Mouse (Mus musculus) heart, embryonic 13.5 days (tissue): ENCODE data around the gene Gprc5d. TPM values are rescaled to one million over a fixed set of nuclear protein-coding genes. Genes with fewer than 3 reads are reported as not detected.

ENCODE experiments used
- ATAC-seq: fragments of 200-750 bp; cut with Nextera tagmentation; 2 replicates; pipeline ENCODE4 v1.8.0; 2017; ENCODE audit warnings: moderate TSS enrichment; ENCODE audit not compliant: insufficient number of reproducible peaks, low FRiP score, low TSS enrichment; ENCODE audit errors: extremely low read depth
- H3K27ac ChIP-seq: fragments of 300-500 bp; sonication (generic); replicated peaks from 2 replicates; pipeline ENCODE4 v1.5.1; 2015; ENCODE audit warnings: moderate library complexity, mild to moderate bottlenecking, inconsistent platforms
- H3K27me3 ChIP-seq: fragments of 300-500 bp; sonication (generic); replicated peaks from 2 replicates; pipeline ENCODE4 v1.6.1; 2015; ENCODE audit warnings: mild to moderate bottlenecking, inconsistent platforms
- H3K36me3 ChIP-seq: fragments of 300-500 bp; sonication (generic); 2 replicates; pipeline ENCODE4 v1.6.1; 2015; ENCODE audit warnings: mild to moderate bottlenecking, inconsistent platforms
- H3K4me1 ChIP-seq: fragments of 300-500 bp; sonication (generic); 2 replicates; pipeline ENCODE4 v1.6.1; 2015; ENCODE audit warnings: inconsistent platforms
- H3K4me2 ChIP-seq: fragments of 300-500 bp; sonication (generic); 2 replicates; pipeline ENCODE4 v1.6.1; 2015; ENCODE audit warnings: inconsistent platforms, mild to moderate bottlenecking, moderate library complexity
- H3K4me3 ChIP-seq: fragments of 300-500 bp; sonication (generic); 2 replicates; pipeline ENCODE4 v1.5.1; 2015; ENCODE audit warnings: moderate library complexity, mild to moderate bottlenecking, inconsistent platforms
- H3K9ac ChIP-seq: fragments of 300-500 bp; sonication (generic); 2 replicates; pipeline ENCODE4 v1.6.1; 2015; ENCODE audit warnings: inconsistent platforms, mild to moderate bottlenecking, moderate library complexity
- H3K9me3 ChIP-seq: fragments of 300-500 bp; sonication (generic); 2 replicates; pipeline ENCODE4 v1.6.1; 2016; ENCODE audit warnings: inconsistent platforms
- WGBS: fragments of 180-500 bp; shearing (Covaris S2); methylation state at CpG from one replicate; pipeline ENCODE4 v1.1.7; 2015; ENCODE audit warnings: mixed read lengths; 5-methylcytosine and 5-hydroxymethylcytosine counted together
- polyA plus RNA-seq: library from polyadenylated mRNA; unstranded; fragments of >200 nt; fragmentation: Nextera tagmentation; extraction: Ambion mirVana; gene quantifications from 2 replicates; pipeline ENCODE4 v1.2.1, GENCODE M21; 2015

The Gprc5d gene
- polyA plus RNA-seq, result not detected in 2 replicates

GRCm38 (mm10) chr6:135118183-135118582 is at the start of gene Gprc5d:
Gene Gprc5d (minus strand): TSS chr6:135118283.
- H3K9ac ChIP-seq, result no peak within 1 kb of the TSS
- H3K4me3 ChIP-seq, result no peak within 1 kb of the TSS
- H3K27me3 ChIP-seq, result no peaks in the 10 kb centered on the region; the same call in 1 of the 2 replicates
- H3K9me3 ChIP-seq, result no peaks in the 10 kb centered on the region
- no peaks in the 10 kb centered on the region for H3K36me3 ChIP-seq
- no peak for ATAC-seq
- H3K27ac ChIP-seq, result no peak within 1 kb of the TSS
- H3K4me1 ChIP-seq, result no peaks in the 10 kb centered on the region
- WGBS, result 81% methylated on average over 5 of the region's 5 CpGs
- no peak within 1 kb of the TSS for H3K4me2 ChIP-seq

GRCm38 (mm10) chr6:135166712-135167111 is 48.6 kb upstream of the Gprc5d start:
- no peaks in the 10 kb centered on the region for H3K27me3 ChIP-seq
- no peaks in the 10 kb centered on the region for H3K9me3 ChIP-seq
- peaks cover 29% of the 10 kb centered on the region for H3K4me1 ChIP-seq
- H3K36me3 ChIP-seq, result 0 out of 2 replicates have a peak, but pooled peaks cover 2% of the 10 kb centered on the region
- peak overlapping the region; percentile 81; the same call in 1 of the 2 replicates for H3K9ac ChIP-seq
- no peak overlapping the region for H3K27ac ChIP-seq
- ATAC-seq, result no peak
- peak overlapping the region; percentile 62 for H3K4me3 ChIP-seq
- H3K4me2 ChIP-seq, result peak overlapping the region; percentile 71
- 52% methylated on average over 5 of the region's 5 CpGs for WGBS

- H3K4me3 ChIP-seq, result no peak overlapping the region
- H3K4me2 ChIP-seq, result peak overlapping the region; percentile 71
- H3K9ac ChIP-seq, result no peak overlapping the region
- WGBS, result 88% methylated on average over 3 of the region's 3 CpGs
- H3K36me3 ChIP-seq, result 0 out of 2 replicates have a peak, but pooled peaks cover 2% of the 10 kb centered on the region
- no peaks in the 10 kb centered on the region for H3K27me3 ChIP-seq
- H3K4me1 ChIP-seq, result peaks cover 29% of the 10 kb centered on the region
- no peak for ATAC-seq
- H3K27ac ChIP-seq, result no peak overlapping the region
- no peaks in the 10 kb centered on the region for H3K9me3 ChIP-seq
These were observed 48.2 kb upstream of the Gprc5d start for GRCm38 (mm10) chr6:135166262-135166661.

- H3K4me1 ChIP-seq, result peaks cover 29% of the 10 kb centered on the region
- H3K36me3 ChIP-seq, result 0 out of 2 replicates have a peak, but pooled peaks cover 2% of the 10 kb centered on the region
- no peak for ATAC-seq
- no peaks in the 10 kb centered on the region for H3K27me3 ChIP-seq
- 59% methylated on average over 2 of the region's 2 CpGs for WGBS
- no peak overlapping the region for H3K27ac ChIP-seq
- no peak overlapping the region for H3K4me3 ChIP-seq
- peak overlapping the region; percentile 13; the same call in 1 of the 2 replicates for H3K4me2 ChIP-seq
- H3K9ac ChIP-seq, result no peak overlapping the region
- H3K9me3 ChIP-seq, result no peaks in the 10 kb centered on the region
These were observed 47.6 kb upstream of the Gprc5d start for GRCm38 (mm10) chr6:135165706-135166105.

- H3K4me2 ChIP-seq, result peak overlapping the region; percentile 13; the same call in 1 of the 2 replicates
- H3K36me3 ChIP-seq, result 0 out of 2 replicates have a peak, but pooled peaks cover 2% of the 10 kb centered on the region
- WGBS, result 63% methylated on average over 3 of the region's 3 CpGs
These were observed 47.1 kb upstream of the Gprc5d start for GRCm38 (mm10) chr6:135165191-135165590.

GRCm38 (mm10) chr6:135162861-135163260 is 44.8 kb upstream of the Gprc5d start:
- Histone ChIP-seq H3K27me3 (no peaks in the 10 kb centered on the region), H3K9ac (no peak overlapping the region), H3K9me3 (no peaks in the 10 kb centered on the region), H3K4me3 (no peak overlapping the region), H3K4me1 (peaks cover 26% of the 10 kb centered on the region), H3K4me2 (no peak overlapping the region), H3K27ac (peak overlapping the region; percentile 67), H3K36me3 (0 out of 2 replicates have a peak, but pooled peaks cover 2% of the 10 kb centered on the region)
- ATAC-seq, result no peak
- WGBS, result 46% methylated on average over 4 of the region's 4 CpGs

More at GRCm38 (mm10) chr6:135165191-135165590, 47.1 kb upstream of the Gprc5d start:
- no peaks in the 10 kb centered on the region for H3K27me3 ChIP-seq
- ATAC-seq, result no peak
- no peak overlapping the region for H3K4me3 ChIP-seq
- no peak overlapping the region for H3K9ac ChIP-seq
- H3K4me1 ChIP-seq, result peaks cover 29% of the 10 kb centered on the region
- H3K27ac ChIP-seq, result no peak overlapping the region
- no peaks in the 10 kb centered on the region for H3K9me3 ChIP-seq

GRCm38 (mm10) chr6:135162311-135162710 is 44.2 kb upstream of the Gprc5d start:
- no peaks in the 10 kb centered on the region for H3K9me3 ChIP-seq
- peaks cover 30% of the 10 kb centered on the region for H3K4me1 ChIP-seq
- H3K27ac ChIP-seq, result no peak overlapping the region
- no peak overlapping the region for H3K4me3 ChIP-seq
- 0 out of 2 replicates have a peak, but pooled peaks cover 2% of the 10 kb centered on the region for H3K36me3 ChIP-seq
- no peak overlapping the region for H3K4me2 ChIP-seq
- WGBS, result 76% methylated on average over 3 of the region's 3 CpGs
- H3K27me3 ChIP-seq, result no peaks in the 10 kb centered on the region
- H3K9ac ChIP-seq, result no peak overlapping the region
- ATAC-seq, result no peak

- H3K36me3 ChIP-seq, result 0 out of 2 replicates have a peak, but pooled peaks cover 2% of the 10 kb centered on the region
- H3K9ac ChIP-seq, result no peak overlapping the region
- H3K27ac ChIP-seq, result no peak overlapping the region
- H3K27me3 ChIP-seq, result no peaks in the 10 kb centered on the region
- H3K4me3 ChIP-seq, result no peak overlapping the region
- WGBS, result 60% methylated on average over 4 of the region's 4 CpGs
- no peak overlapping the region for H3K4me2 ChIP-seq
- no peak for ATAC-seq
- H3K4me1 ChIP-seq, result peaks cover 32% of the 10 kb centered on the region
- no peaks in the 10 kb centered on the region for H3K9me3 ChIP-seq
These were observed 43.3 kb upstream of the Gprc5d start for GRCm38 (mm10) chr6:135161356-135161755.

GRCm38 (mm10) chr6:135158509-135158908 is 40.4 kb upstream of the Gprc5d start:
- no peak overlapping the region for H3K27ac ChIP-seq
- ATAC-seq, result no peak
- WGBS, result 57% methylated on average over 4 of the region's 4 CpGs

GRCm38 (mm10) chr6:135157496-135157895 is 39.4 kb upstream of the Gprc5d start:
- Histone ChIP-seq H3K36me3 (peaks cover 13% of the 10 kb centered on the region), H3K9ac (no peak overlapping the region), H3K4me1 (peaks cover 18% of the 10 kb centered on the region), H3K4me2 (no peak overlapping the region), H3K27ac (no peak overlapping the region), H3K9me3 (no peaks in the 10 kb centered on the region), H3K4me3 (no peak overlapping the region), H3K27me3 (no peaks in the 10 kb centered on the region)
- 36% methylated on average over 4 of the region's 4 CpGs for WGBS
- no peak for ATAC-seq

More at GRCm38 (mm10) chr6:135158509-135158908, 40.4 kb upstream of the Gprc5d start:
- H3K9ac ChIP-seq, result no peak overlapping the region
- no peak overlapping the region for H3K4me2 ChIP-seq
- H3K9me3 ChIP-seq, result no peaks in the 10 kb centered on the region
- H3K4me1 ChIP-seq, result peaks cover 28% of the 10 kb centered on the region
- no peak overlapping the region for H3K4me3 ChIP-seq
- H3K36me3 ChIP-seq, result peaks cover 3% of the 10 kb centered on the region; the same call in 1 of the 2 replicates
- no peaks in the 10 kb centered on the region for H3K27me3 ChIP-seq

GRCm38 (mm10) chr6:135156597-135156996 is 38.5 kb upstream of the Gprc5d start:
- 52% methylated on average over 8 of the region's 8 CpGs for WGBS
- ATAC-seq, result no peak
- Histone ChIP-seq H3K4me3 (no peak overlapping the region), H3K27ac (no peak overlapping the region), H3K36me3 (peaks cover 20% of the 10 kb centered on the region), H3K4me1 (peaks cover 18% of the 10 kb centered on the region), H3K27me3 (no peaks in the 10 kb centered on the region), H3K4me2 (no peak overlapping the region; the same call in 1 of the 2 replicates), H3K9ac (no peak overlapping the region), H3K9me3 (no peaks in the 10 kb centered on the region)

- H3K9me3 ChIP-seq, result no peaks in the 10 kb centered on the region
- H3K4me1 ChIP-seq, result peaks cover 18% of the 10 kb centered on the region
- no peak overlapping the region for H3K4me2 ChIP-seq
- H3K9ac ChIP-seq, result no peak overlapping the region
- H3K4me3 ChIP-seq, result no peak overlapping the region
- 83% methylated on average over 5 of the region's 5 CpGs for WGBS
- 0 out of 2 replicates have a peak, but pooled peaks cover 4% of the 10 kb centered on the region for H3K27me3 ChIP-seq
- peaks cover 26% of the 10 kb centered on the region for H3K36me3 ChIP-seq
- H3K27ac ChIP-seq, result no peak overlapping the region
- ATAC-seq, result no peak
These were observed 35.6 kb upstream of the Gprc5d start for GRCm38 (mm10) chr6:135153719-135154118.
